Mouse (Mus musculus) WW6 (cell line): ENCODE results near the gene Batf3.
"Not testable (repeated sequence)": the region's sequence is repeated elsewhere in the genome, so short reads cannot be mapped to it uniquely, and the experiment has no call there.

Source experiments
- DNase-seq: peaks from one replicate; pipeline ENCODE4 v3.0.0-alpha.2; 2013; ENCODE audit warnings: low read depth, low spot score

Batf3 gene

DNA sequence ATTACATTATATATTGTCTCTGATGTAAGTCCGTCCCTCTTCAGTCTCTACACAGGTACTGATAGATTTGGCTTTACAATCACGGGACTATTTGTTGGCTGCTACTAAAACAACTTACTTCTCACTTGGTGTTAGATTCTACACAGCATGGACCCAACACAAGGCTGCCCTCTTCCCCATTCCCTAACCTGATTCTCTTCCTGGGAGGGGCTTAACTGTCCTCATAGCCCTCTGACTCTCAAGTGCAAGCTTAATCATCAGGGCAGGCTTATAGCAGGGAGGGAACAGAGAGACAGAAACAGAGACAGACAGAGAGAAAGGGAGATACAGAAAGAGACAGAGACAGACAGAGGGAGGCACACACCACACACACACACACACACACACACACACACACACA is 34.0 kb downstream of the Batf3 start:
- no peak for DNase-seq

DNA sequence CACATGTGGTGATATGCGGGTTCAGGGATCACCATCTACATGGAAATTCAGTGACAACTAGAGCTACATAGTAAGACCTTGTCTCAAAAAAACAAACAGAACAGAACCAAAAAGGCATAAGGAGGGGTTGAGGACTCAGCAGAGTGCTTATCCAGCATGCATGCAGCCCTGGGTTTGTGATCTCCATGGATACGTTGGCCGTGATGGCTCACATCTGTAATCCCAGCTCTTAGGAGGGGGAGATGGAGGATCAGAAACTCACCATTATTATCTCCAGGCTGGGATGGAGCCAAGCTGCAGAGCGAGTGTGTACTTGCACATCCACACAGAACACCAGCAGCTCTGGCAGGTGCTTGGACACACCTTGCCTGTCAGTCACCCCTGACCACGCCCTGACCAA is 34.6 kb downstream of the Batf3 start:
- no peak for DNase-seq

DNA sequence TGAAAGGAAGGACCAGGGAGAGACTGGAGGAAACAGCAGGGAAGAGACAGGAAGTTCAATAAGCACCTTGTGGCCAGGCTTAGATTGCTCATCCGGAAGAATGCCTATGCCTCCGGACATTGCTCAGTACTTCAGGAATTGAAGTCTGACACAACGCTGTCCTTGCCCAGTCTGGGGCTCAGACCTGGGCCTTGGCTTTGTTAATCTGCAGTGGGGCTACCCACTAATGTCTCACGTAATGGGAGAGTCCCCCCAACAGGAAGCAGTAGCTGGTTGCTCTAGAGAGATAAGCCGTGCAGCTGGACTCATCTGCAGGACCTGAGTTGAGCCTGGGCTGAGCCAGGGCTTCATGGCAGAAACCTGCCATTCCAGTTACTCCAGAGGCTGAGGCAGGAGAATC is 35.3 kb downstream of the Batf3 start:
- DNase-seq, result no peak

DNA sequence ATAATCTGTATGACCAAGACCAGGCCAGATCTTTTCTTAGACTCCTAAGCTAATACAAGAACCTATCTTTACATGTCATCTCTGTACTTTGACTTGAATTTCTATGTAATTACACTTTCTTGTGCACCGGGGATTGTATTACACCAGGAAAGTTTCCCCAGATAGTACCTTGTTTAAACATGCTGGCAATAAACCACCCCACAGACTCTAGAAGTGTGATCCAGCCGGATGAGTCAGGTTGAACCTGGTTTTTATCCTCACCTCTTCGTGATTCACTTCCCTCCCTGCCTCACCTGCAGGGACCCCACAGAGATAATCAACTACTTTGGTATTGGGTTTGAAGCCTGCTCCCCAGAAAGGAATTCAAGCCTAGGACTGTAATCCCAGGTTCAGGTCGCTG is 37.8 kb downstream of the Batf3 start:
- DNase-seq, result no peak

DNA sequence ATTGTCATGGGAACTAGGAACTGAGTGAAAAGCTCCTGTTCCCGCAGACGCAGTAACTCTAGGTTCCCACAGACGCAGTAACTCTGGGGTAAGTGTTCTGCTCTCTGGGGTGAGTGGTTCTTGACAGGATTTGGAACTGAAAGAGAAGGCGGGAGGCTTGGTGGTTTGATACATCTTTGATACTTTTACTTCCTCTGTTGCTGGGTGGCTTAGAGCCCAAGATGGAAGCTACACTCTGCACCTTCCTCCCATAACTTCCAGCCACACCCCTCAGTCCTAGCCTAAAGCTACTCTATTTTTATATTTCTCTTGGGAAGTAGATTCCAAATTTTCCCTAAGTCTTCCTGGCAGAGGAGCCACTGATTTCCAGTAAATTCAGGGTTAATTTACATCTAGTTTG is 40.8 kb downstream of the Batf3 start:
- DNase-seq, result no peak

DNA sequence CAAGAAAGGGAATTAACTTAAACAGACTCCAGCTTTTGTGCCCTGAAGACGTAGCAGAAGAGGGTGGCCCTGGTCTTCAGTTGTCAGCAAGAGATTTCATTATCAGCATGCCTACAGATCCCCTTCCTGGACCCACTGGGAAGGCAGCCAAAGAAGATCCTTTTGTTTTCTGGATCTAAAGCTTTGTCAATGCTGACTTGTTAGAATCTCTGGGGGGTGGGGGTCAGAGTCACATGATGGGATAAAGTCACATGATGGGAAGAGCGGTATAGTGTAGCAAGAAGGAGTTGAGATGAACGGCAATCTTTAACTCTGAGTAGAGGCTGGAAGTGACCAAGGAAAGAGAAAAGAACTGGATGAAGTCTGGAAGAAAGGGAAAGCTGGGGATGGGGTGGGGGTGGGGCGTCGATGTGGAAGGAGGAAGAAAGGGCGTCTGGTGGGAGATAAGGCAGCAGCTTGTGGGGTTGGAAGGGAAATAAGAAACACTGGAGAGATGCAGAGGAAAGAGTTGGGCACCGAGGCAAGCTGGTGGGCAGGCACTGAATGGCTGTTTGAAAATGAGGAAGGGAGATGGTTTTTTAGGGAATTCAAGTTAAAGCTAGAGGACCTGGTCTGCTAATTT is 41.3 kb downstream of the Batf3 start:
- no peak for DNase-seq

DNA sequence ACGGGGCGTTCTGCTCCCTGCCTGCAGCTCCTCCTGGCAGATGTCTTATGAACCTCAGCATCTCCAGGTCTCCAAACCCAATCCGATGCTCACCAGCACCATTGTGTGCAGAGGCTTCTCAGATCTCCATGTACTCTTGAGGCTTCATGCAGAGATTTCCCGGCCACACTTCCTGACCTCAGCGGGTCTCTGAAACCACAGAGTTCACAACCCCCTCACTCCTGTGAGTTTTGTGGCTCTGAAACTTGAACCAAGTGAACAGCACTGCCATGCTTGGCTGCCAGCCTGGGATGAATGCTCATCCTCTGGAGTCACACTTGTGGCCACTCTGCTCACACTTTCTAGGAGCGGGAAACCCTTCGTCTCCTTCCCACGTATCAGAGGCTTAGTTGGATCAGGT is 43.3 kb downstream of the Batf3 start:
- no peak for DNase-seq

DNA sequence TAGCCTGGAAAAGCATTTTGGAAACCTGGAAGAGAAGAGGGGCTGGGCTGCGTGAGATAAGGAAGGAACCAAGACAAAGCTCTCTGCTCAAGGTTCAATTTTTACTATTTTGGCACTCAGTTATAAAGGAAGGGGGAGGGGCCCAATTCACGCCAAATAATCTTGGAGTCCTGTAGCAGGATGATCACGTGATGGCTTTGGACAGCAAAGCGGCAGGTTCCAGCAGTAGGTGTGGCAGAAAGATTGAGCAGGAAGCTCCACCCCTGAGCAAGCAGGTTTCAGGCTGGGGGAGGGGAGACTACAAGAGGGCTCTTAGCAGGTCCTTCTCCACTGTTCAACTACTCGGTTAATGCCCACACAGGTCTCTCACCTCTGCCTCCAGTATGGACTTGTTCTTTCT is 51.8 kb downstream of the Batf3 start:
- not testable (repeated sequence) for DNase-seq

DNA sequence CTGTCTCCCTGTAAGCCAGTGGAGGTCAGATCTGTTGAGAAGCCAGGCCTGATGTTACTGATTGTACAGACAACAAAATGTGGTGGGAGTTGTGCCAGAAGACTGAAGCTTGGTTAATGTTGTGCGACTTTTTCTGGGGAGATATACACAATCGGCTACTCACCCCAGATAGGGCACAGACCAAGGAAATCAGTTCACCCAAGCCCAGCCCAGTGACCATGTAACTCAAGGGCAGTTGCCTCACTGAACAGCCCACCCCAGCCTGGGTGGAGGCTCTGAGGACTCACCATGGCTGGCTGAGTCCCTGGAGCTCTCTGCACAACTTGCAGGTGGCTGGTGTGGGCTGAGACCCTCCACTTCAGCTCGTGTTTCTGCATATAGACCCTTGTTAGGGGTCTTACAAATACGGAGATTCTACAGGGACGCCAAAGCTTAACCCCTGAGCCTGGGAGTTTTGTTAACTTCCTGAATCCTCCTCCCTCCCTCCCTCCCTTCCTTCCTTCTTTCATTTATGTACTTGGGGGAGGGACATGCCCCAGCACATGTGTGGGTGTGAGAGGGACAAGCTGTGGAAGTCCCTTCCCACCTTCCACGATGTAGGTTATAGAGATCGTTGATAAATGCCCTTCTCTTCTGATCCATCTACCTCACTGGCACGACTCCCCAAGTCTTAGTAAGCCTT is 53.4 kb downstream of the Batf3 start:
- no peak for DNase-seq

DNA sequence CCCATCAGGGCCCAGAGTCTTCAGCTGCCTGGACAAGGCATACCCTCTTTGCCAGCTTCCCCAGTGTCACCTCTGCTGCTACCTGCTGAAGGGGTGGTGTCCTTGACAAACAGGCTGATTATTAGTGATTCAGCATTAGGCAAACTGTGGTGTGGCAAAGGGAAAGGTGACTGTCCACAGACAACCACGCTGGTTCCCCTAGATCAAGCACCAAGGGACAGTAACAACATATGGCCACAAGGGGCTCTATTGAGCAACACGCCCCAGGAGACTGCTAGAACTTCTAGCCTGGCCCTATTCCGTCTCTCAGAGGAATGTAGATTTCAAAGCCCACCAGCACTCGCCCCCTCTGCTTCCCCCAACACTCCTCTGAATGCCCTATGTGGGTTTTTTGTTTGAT is 55.4 kb downstream of the Batf3 start:
- DNase-seq, result no peak

DNA sequence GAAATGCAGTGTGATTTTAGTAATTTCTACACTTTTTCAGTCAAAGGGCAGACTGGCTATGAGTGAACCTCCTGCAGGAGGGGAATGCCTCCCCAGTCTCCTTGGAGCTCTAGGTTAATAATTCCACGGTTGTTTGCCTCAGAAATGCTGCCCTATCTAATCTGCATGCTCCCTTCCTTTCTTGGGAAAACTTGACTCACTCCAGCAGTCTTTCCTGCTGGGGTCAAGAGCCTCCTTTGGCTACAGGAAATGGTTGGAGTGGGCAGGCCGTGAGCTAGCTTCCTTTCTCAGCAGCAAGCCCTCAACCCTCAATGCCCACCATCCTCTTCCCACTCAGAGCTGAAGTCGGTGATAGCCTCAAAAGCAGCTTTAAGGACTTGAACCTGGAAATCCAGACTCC is 56.7 kb downstream of the Batf3 start:
- DNase-seq, result no peak
